Mouse (Mus musculus) cortical plate, adult 2 months (tissue): ENCODE measurements around the gene Lpin2. TPM values are rescaled to one million over a fixed set of nuclear protein-coding genes. Genes with fewer than 3 reads are reported as not detected.

ENCODE experiments used
- H3K27ac ChIP-seq: fragments of 200-500 bp; 2 replicates; pipeline ENCODE4 v1.5.1; 2012; ENCODE audit warnings: low read length, control low read depth, inconsistent platforms; ENCODE audit not compliant: insufficient read depth
- H3K4me1 ChIP-seq: fragments of 200-500 bp; 2 replicates; pipeline ENCODE4 v1.6.1; 2011; ENCODE audit warnings: low read length; ENCODE audit not compliant: control insufficient read depth, insufficient read depth
- H3K4me3 ChIP-seq: fragments of 200-500 bp; 2 replicates; pipeline ENCODE4 v1.5.1; 2011; ENCODE audit warnings: mild to moderate bottlenecking, low read length, control low read depth; ENCODE audit not compliant: insufficient read depth
- CTCF ChIP-seq: fragments of 200-500 bp; IDR thresholded peaks from 2 replicates; pipeline ENCODE4 v1.5.1; 2011; ENCODE audit warnings: mild to moderate bottlenecking, control low read depth, low read length; ENCODE audit not compliant: insufficient read depth; ENCODE audit errors: extremely low read depth
- POLR2A ChIP-seq: fragments of 200-500 bp; IDR thresholded peaks from 2 replicates; pipeline ENCODE4 v1.6.1; 2011; ENCODE audit warnings: mild to moderate bottlenecking, low read length, control low read depth; ENCODE audit not compliant: insufficient read depth; ENCODE audit errors: extremely low read depth
- polyA plus RNA-seq: library from polyadenylated mRNA; depleted of rRNA; stranded (reverse); fragments of >200 nt; gene quantifications from 2 replicates; pipeline ENCODE4 v1.2.3, GENCODE M21; 2012

The Lpin2 gene
- polyA plus RNA-seq, 1 experiment = 33.9 TPM

DNA sequence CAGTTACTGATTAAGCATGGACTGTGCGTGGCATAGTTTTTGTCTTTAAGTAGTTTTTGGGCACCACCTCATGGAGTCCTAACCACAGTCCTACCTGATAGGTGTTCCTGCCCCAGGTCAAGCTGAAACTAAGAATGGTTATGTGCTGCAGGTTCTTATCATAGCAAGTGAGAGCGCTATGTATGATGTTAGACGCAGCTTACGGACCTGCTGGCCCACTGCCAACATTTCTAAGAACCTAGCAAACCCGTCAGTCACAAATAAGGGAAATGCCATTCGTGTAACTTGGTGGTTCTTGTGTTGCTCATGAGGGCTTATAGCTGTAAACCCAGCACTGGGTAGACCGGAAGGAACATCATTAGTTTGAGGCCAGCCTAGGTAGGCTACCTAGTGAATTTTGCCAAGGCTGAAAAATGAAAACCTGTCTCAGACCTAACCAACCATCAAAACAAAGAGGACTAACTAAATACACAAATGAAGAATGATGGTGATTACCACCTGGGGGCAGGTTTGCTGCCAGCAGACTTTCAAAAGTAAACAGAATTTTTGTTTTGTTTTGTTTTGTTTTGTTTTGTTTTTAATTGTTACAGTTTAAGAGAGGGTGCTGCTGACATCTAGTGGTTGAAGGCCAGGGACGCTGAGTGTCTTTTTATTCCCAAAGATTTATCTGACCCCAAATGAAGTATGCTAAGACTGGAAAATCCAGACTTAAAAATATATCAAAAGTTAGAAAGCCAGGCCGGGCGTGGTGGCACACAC, 13.5 kb downstream of the Lpin2 start:
- TF ChIP-seq POLR2A = no peak
- peak; percentile 52; the same call in 1 of the 2 replicates for TF ChIP-seq CTCF
- Histone ChIP-seq H3K27ac (no peak overlapping the region), H3K4me1 (no peaks in the 10 kb centered on the region; the same call in 1 of the 2 replicates), H3K4me3 (no peak overlapping the region)

DNA sequence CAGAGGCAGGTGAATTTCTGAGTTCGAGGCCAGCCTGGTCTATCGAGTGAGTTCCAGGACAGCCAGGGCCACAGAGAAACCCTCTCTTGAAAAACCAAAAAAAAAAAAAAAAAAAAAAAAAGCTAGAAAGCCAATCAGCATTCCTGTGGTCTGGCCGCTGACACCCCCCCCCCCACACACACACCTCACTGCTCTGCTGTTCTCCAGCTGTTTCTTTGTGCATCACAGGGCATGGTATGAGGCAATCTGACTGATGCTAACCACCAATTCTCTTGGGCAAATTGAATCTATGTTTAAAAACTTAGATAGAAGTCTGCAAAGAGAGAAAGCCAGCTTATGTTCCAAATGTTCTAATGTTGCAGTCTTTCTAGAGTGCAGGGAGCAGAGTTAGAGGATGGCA, 14.1 kb downstream of the Lpin2 start:
- H3K4me3 ChIP-seq = no peak overlapping the region
- no peak overlapping the region for H3K27ac ChIP-seq
- TF ChIP-seq POLR2A (no peak), CTCF (no peak)
- no peaks in the 10 kb centered on the region; the same call in 1 of the 2 replicates for H3K4me1 ChIP-seq

DNA sequence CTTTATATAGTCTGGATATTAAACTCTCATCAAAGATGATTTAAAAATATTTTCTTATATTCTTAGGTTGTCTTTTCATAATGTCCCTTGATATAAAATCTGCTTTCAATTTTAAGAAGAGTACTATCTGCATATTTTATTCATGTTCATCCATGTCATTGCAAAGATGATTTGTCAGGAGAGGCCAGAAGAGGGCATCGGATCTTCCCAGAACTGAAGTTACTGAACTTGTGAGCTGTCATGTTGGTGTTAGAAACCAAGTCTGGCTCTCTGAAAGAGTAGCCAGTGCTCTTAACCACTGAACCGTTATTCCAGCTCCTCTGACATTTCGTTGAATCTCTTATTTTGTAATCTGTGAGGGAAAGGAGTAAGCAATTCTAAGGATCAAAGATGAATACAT, 17.0 kb downstream of the Lpin2 start:
- TF ChIP-seq POLR2A (no peak), CTCF (no peak)
- Histone ChIP-seq H3K4me3 (no peak overlapping the region), H3K4me1 (no peaks in the 10 kb centered on the region; the same call in 1 of the 2 replicates), H3K27ac (no peak overlapping the region)

DNA sequence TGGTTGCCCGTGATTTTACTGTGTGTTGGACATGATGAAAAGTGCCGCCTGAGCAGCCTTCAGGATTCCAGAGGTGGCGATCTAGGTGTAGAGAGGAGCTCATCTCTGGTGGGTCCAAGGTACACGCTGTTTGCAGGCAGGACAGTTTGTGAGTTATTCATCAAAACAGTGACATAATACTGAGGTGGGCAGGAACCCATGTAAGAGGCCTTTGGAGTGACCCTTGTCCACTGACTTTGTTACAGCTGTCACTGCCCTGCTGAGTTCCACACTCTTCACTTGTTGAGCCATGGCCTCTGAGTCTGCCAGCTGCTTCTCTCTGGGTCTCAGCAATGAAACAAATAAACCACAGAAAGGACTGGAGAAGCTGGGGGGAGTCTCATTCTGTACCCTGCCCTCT, 19.8 kb downstream of the Lpin2 start:
- no peak overlapping the region for H3K27ac ChIP-seq
- H3K4me1 ChIP-seq = no peaks in the 10 kb centered on the region; the same call in 1 of the 2 replicates
- TF ChIP-seq CTCF (no peak), POLR2A (no peak)
- H3K4me3 ChIP-seq = no peak overlapping the region

DNA sequence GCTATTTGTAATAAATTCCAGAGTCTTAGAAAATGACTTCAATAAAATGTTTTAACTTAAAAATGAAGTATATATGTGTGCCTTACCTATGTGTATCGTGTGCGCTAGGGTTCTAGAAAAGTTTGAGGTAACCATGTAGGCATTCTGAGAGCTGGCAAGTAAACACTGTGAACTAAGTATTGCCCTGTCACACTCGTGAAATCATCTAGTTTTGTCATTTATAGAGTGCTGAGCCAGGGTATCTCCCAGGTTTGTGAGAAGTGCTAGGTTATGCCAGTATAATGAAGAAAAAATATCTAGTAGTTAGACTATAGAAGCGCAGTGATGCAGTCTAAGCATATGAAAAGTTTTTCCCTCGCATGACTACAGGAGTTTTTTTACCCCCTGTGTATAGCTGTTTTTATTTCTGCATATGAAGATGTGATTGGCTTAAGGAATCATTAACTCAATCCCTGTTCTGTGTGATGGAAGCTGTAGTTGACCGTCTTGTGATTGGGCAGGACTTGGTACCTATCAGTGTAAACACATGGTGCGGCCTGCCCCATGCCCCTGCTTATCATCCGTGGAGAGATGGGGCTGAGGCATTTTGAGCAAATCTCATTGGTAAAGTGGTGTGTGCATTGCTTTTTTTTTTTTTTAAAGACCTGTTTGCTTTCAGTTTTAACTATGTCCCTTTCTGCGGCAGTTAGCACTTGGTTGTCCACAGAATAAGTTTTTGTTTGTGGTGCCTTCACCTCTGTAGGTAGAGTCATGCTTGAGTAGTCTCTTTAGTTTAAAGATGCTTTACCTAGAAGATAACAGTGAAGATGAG, 21.8 kb downstream of the Lpin2 start:
- TF ChIP-seq CTCF = no peak
- no peak for TF ChIP-seq POLR2A
- no peak overlapping the region for H3K4me3 ChIP-seq
- H3K4me1 ChIP-seq = no peaks in the 10 kb centered on the region; the same call in 1 of the 2 replicates

DNA sequence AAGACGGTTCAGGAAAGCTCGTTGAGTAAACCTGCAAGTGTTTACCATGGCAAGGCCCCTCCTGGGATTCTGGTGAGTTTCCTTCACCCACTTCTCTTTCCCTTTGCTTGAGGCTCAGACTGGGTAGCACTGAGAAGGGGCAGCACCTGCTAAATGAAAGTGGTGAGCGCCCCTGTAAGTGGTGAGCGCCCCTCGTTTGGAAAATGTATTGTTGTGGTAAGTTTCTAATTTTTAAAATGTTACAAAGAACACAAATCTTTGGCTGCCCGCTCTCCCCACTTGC, 22.4 kb downstream of the Lpin2 start:
- H3K4me3 ChIP-seq = no peak overlapping the region
- H3K4me1 ChIP-seq = no peaks in the 10 kb centered on the region; the same call in 1 of the 2 replicates
- H3K27ac ChIP-seq = no peak overlapping the region
- TF ChIP-seq CTCF (no peak), POLR2A (no peak)

More for the DNA sequence above, 21.8 kb downstream of the Lpin2 start:
- no peak overlapping the region for H3K27ac ChIP-seq

- Histone ChIP-seq H3K27ac (no peak overlapping the region), H3K4me1 (peaks cover 3% of the 10 kb centered on the region), H3K4me3 (no peak overlapping the region)
- TF ChIP-seq CTCF = no peak
- no peak for TF ChIP-seq POLR2A
These were observed 24.0 kb downstream of the Lpin2 start for GRCm38 (mm10) chr17:71206136-71206893.

DNA sequence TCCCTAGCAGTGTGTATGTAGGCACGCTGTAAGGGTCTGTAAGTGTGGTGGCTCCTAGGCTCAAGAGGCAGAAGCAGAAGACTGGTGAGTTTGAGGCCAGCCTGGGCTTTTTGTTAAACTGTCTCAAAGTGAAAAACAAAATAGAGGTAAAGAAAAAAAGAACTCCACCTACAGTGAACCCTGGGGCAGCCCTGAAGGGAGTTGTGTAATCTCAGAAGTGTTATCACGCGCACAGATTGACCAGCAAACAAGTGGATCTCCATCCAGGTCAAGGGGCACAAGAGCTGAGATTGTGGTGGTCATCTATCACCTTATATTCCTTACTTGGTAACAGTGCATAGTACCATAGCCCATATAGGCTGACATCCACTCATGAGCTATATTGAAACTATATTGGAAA, 24.9 kb downstream of the Lpin2 start:
- no peak for TF ChIP-seq POLR2A
- TF ChIP-seq CTCF = no peak
- peaks cover 6% of the 10 kb centered on the region for H3K4me1 ChIP-seq
- no peak overlapping the region for H3K27ac ChIP-seq
- H3K4me3 ChIP-seq = no peak overlapping the region

- TF ChIP-seq CTCF (no peak), POLR2A (no peak)
- Histone ChIP-seq H3K27ac (no peak overlapping the region), H3K4me3 (no peak overlapping the region), H3K4me1 (peaks cover 6% of the 10 kb centered on the region)
These were observed 26.0 kb downstream of the Lpin2 start for GRCm38 (mm10) chr17:71208376-71208775.

DNA sequence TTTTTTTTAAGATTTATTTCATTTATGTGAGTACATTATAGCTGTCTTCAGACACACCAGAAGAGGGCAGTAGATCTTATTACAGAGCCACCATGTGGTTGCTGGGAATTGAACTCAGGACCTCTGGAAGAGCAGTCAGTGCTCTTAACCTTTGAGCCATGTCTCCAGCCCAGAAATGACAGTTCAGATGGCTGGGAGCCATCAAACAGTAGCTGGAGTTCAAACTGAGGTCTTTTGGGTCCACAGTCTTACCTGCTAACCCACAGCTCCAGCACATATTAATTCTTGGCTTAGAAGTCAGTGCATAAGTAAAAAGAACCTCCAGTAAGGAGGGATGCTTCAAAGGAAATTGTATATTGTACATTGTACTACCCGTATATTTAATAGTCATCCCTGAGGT, 26.6 kb downstream of the Lpin2 start:
- Histone ChIP-seq H3K27ac (no peak overlapping the region), H3K4me3 (no peak overlapping the region), H3K4me1 (peaks cover 6% of the 10 kb centered on the region)
- no peak for TF ChIP-seq POLR2A
- no peak for TF ChIP-seq CTCF
